Mouse (Mus musculus) liver, embryonic 13.5 days (tissue): ENCODE results near the gene Luc7l. TPM values are rescaled to one million over a fixed set of nuclear protein-coding genes. Genes with fewer than 3 reads are reported as not detected.

Experiments
- ATAC-seq: fragments of 200-750 bp; cut with Nextera tagmentation; 2 replicates; pipeline ENCODE4 v1.8.0; 2017; ENCODE audit warnings: low read depth, mild to moderate bottlenecking, moderate number of reproducible peaks, moderate library complexity
- DNase-seq: peaks from one replicate; pipeline ENCODE4 v3.0.0; 2022
- H3K27ac ChIP-seq: fragments of 300-500 bp; sonication (generic); 2 replicates; pipeline ENCODE4 v1.5.1; 2015; ENCODE audit warnings: moderate library complexity, mild to moderate bottlenecking, inconsistent platforms
- H3K27me3 ChIP-seq: fragments of 300-500 bp; sonication (generic); 2 replicates; pipeline ENCODE4 v1.6.1; 2015; ENCODE audit warnings: mild to moderate bottlenecking, inconsistent platforms
- H3K36me3 ChIP-seq: fragments of 300-500 bp; sonication (generic); 2 replicates; pipeline ENCODE4 v1.6.1; 2015; ENCODE audit warnings: mild to moderate bottlenecking, inconsistent platforms
- H3K4me1 ChIP-seq: fragments of 300-500 bp; sonication (generic); replicated peaks from 2 replicates; pipeline ENCODE4 v1.6.1; 2015; ENCODE audit warnings: inconsistent platforms
- H3K4me2 ChIP-seq: fragments of 300-500 bp; sonication (generic); 2 replicates; pipeline ENCODE4 v1.6.1; 2015; ENCODE audit warnings: inconsistent platforms, mild to moderate bottlenecking, moderate library complexity
- H3K4me3 ChIP-seq: fragments of 300-500 bp; sonication (generic); replicated peaks from 2 replicates; pipeline ENCODE4 v1.5.1; 2015; ENCODE audit warnings: mild to moderate bottlenecking, inconsistent platforms
- H3K9ac ChIP-seq: fragments of 300-500 bp; sonication (generic); 2 replicates; pipeline ENCODE4 v1.6.1; 2015; ENCODE audit warnings: mild to moderate bottlenecking, inconsistent platforms
- H3K9me3 ChIP-seq: fragments of 300-500 bp; sonication (generic); replicated peaks from 2 replicates; pipeline ENCODE4 v1.6.1; 2016; ENCODE audit warnings: inconsistent platforms
- WGBS: fragments of 180-500 bp; shearing (Covaris S2); methylation state at CpG from one replicate; pipeline ENCODE4 v1.1.7; 2015; ENCODE audit not compliant: insufficient replicate concordance; 5-methylcytosine and 5-hydroxymethylcytosine counted together
- polyA plus RNA-seq: library from polyadenylated mRNA; unstranded; fragments of >200 nt; fragmentation: Nextera tagmentation; extraction: Ambion mirVana; gene quantifications from 2 replicates; pipeline ENCODE4 v1.2.1, GENCODE M21; 2015

Gene Luc7l
- polyA plus RNA-seq, 1 experiment from 2014 or later: 40.8 TPM

DNA sequence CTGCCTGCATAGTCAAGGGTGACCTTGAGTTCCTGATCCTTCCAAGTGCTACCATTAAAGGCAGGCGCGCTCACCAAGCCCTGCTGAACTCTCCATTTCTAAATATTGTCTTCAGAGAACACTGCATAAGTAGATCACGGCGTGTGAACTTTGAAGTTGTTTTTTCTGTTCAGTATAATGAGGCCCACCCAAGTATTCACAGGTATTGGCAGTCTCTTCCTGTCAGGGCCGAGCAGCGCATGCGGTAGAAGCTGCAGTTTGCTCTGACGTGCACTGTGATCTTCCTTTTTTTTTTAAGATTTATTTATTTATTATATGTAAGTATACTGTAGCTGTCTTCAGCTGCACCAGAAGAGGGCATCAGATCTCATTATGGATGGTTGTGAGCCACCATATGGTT lies 18.3 kb upstream of the Luc7l start:
- no peak overlapping the region for H3K9ac ChIP-seq
- no peaks in the 10 kb centered on the region for H3K9me3 ChIP-seq
- no peak overlapping the region for H3K4me2 ChIP-seq
- no peak overlapping the region for H3K4me3 ChIP-seq
- peaks cover 4% of the 10 kb centered on the region; the same call in 1 of the 2 replicates for H3K36me3 ChIP-seq
- ATAC-seq (no peak), DNase-seq (no peak)
- 86% methylated on average over 8 of the region's 8 CpGs for WGBS
- H3K4me1 ChIP-seq: peaks cover 34% of the 10 kb centered on the region
- no peak overlapping the region for H3K27ac ChIP-seq
- H3K27me3 ChIP-seq: no peaks in the 10 kb centered on the region

DNA sequence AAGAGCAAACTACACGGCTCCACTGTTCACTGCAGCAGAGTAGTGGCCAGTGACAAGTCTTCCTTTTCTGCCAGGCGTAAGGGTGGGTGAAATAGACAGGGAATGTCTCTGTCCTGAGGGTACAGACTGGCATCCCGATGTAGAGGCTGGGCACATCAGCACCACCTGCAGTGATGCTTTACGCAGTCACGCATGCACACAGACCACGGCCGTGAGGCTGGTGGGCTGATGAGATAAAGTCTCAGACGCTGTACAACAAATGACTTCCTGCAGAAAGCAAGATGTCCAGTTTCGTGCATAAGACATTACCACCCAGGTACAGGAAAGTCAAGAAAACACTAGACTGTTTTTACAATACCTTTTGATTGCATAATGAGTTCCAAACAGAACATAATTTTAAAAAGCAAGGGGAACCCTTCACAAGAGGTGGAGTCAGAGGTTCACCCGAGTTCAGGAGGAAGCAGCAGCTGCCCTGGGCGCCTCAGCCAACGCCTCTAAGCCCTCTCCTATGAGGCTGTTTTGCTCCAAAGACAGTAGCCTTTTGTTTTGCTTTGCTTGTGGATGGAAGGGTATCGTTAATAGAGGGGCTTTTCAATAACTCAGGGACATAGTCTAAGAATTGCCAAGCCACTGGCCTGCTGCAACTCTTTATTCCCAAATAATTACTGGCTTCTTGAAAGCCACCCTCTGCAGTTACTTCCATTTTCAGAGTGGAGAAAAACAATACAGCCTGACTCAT lies 17.4 kb upstream of the Luc7l start:
- 33% methylated on average over 13 of the region's 13 CpGs for WGBS
- peaks cover 42% of the 10 kb centered on the region for H3K4me1 ChIP-seq
- peaks cover 4% of the 10 kb centered on the region; the same call in 1 of the 2 replicates for H3K36me3 ChIP-seq
- DNase-seq (no peak), ATAC-seq (no peak)
- H3K4me3 ChIP-seq: no peak overlapping the region
- H3K27ac ChIP-seq: peak overlapping the region; percentile 19; the same call in 1 of the 2 replicates
- H3K27me3 ChIP-seq: no peaks in the 10 kb centered on the region
- no peak overlapping the region for H3K9ac ChIP-seq
- H3K4me2 ChIP-seq: no peak overlapping the region
- no peaks in the 10 kb centered on the region for H3K9me3 ChIP-seq

DNA sequence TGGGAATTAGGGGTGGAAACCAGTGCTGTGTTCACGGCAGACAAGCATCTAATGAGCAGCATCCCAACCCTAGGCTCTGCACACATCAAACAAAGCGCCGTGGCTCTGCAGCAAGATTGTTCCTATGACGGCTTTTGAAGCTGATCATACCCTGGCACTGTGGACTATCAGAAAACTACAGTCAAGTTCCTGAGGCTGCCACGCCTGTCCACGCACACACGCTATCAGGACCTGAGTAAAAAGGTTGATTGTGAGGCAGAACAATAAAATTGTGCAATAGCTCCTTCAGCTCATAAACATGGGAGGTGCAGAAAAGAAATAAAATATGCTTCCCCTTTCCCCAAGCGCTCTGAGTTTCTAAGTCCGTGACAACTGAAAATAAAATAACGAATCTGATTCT lies 15.0 kb upstream of the Luc7l start:
- H3K9ac ChIP-seq: no peak overlapping the region
- no peak for DNase-seq
- no peak overlapping the region; the same call in 1 of the 2 replicates for H3K4me2 ChIP-seq
- peak; percentile 54 for ATAC-seq
- H3K27me3 ChIP-seq: no peaks in the 10 kb centered on the region
- H3K4me3 ChIP-seq: no peak overlapping the region
- no peaks in the 10 kb centered on the region for H3K9me3 ChIP-seq
- 38% methylated on average over 10 of the region's 10 CpGs for WGBS
- H3K36me3 ChIP-seq: peaks cover 2% of the 10 kb centered on the region; the same call in 1 of the 2 replicates
- H3K27ac ChIP-seq: no peak overlapping the region
- H3K4me1 ChIP-seq: peaks cover 57% of the 10 kb centered on the region

DNA sequence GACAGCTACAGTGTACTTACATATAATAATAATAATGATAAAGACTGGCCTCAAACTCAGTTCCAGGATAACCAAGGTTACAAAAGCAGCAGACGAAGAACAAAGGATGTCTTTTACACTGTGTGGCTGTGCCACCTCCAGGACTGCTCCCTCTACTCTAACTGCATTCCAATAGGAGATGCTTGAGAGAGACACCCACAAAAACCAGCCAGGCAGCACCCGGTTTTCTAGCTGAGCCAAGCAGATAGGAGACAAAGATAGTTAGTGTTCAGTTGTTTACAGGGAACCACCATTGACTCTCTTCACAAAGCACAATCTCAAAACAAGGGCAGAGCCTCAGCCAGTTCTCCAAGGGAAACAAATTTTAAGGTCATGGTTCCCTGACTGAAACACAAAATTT lies 13.1 kb upstream of the Luc7l start:
- H3K4me2 ChIP-seq: 0 out of 2 replicates have a peak overlapping the region, but pooled peaks have one; percentile 15
- no peak overlapping the region for H3K4me3 ChIP-seq
- no peaks in the 10 kb centered on the region for H3K27me3 ChIP-seq
- DNase-seq (no peak), ATAC-seq (no peak)
- H3K27ac ChIP-seq: peak overlapping the region; percentile 70
- peaks cover 76% of the 10 kb centered on the region for H3K4me1 ChIP-seq
- no peak overlapping the region for H3K9ac ChIP-seq
- H3K36me3 ChIP-seq: no peaks in the 10 kb centered on the region
- H3K9me3 ChIP-seq: no peaks in the 10 kb centered on the region
- WGBS: 40% methylated on average over 2 of the region's 2 CpGs

DNA sequence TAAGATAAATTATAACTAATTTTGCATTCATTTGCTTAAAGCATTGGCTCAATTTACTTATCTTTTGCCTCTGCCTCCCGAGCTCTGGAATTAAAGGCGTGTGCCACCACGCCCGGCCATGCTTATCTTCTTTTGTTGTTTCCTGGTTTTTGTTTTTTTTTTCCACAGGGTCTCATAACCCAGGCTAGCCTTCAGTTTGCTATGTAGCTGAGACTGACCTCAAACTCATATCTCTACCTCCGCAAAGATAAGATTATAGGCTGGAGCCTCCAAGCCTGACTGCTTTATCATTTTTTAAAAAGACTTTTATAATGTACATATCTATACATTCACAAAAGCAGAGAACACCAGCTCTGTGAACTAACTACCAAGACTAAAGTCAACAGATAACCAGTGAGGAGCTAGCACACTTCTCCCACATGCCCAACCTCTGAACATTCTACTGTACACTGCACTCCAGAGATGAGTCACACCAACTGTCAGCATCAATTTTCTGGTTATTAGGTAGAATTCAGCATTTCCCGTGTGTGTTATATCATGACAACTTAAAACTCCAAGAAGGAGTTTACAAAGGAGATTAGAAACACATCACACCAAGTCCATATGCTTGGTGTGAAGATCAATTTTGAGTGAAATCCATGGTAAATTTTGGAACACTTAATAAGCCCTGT lies 12.4 kb upstream of the Luc7l start:
- H3K27ac ChIP-seq: peak overlapping the region; percentile 70
- no peaks in the 10 kb centered on the region for H3K9me3 ChIP-seq
- 17% methylated on average over 6 of the region's 6 CpGs for WGBS
- no peaks in the 10 kb centered on the region for H3K27me3 ChIP-seq
- H3K4me1 ChIP-seq: peaks cover 74% of the 10 kb centered on the region
- H3K9ac ChIP-seq: no peak overlapping the region
- no peak overlapping the region for H3K4me3 ChIP-seq
- DNase-seq (no peak), ATAC-seq (peak; percentile 25; the same call in 1 of the 2 replicates)
- H3K36me3 ChIP-seq: no peaks in the 10 kb centered on the region
- H3K4me2 ChIP-seq: 0 out of 2 replicates have a peak overlapping the region, but pooled peaks have one; percentile 15

DNA sequence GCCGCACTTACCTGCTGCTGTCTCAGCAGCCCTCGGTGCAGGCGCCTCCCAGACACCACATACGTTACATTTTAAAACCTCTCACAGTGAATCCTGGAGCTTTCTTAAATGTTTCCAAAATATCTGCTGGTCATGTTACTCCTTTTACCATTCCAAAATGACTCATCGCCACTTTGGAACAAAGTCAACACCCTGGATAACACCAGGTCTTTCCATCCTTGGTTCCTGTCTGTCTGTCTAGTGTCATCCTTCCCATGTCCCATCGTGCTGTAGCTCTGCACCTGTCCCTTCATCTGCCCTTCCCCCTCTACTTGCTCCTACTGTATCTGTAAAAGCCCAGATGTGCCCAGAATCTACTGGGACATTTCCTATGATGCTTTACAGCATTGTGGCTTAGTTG lies 11.7 kb upstream of the Luc7l start:
- ATAC-seq (no peak), DNase-seq (no peak)
- H3K9me3 ChIP-seq: no peaks in the 10 kb centered on the region
- 62% methylated on average over 6 of the region's 6 CpGs for WGBS
- no peaks in the 10 kb centered on the region for H3K36me3 ChIP-seq
- no peaks in the 10 kb centered on the region for H3K27me3 ChIP-seq
- H3K27ac ChIP-seq: peak overlapping the region; percentile 70
- H3K4me3 ChIP-seq: no peak overlapping the region
- H3K4me1 ChIP-seq: peaks cover 67% of the 10 kb centered on the region
- no peak overlapping the region for H3K4me2 ChIP-seq
- no peak overlapping the region for H3K9ac ChIP-seq

DNA sequence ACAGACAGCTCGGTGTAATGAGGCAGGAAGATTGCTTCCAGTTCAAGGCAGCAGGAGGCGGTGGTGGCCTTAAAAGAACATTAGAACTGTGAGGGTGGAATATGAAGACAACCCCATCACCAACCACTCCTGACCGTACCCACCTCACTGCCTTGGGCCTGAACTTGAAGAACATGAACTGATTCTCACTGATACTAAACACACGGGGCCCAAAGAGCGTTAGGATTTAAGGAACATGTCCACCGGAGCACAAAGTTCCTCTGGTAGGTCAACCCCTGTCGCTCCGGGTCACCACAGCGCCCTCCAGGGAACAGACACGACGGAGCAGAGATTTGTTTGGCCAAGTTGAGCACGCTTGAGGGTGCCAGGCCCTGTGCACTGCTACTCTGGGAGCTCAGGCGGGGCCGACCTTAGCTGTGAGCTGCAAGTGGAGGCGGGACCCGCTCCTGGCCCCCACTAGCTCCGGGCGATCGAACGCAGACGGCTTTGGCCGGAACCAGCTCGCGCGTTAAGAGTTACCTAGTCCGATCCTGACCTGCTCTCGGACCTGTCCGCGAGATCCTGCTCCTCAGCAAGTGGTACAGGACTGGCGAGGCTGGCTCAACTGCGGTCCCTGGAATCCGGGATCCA lies 9.1 kb upstream of the Luc7l start:
- H3K9me3 ChIP-seq: no peaks in the 10 kb centered on the region
- peak overlapping the region; percentile 74 for H3K9ac ChIP-seq
- peaks cover 54% of the 10 kb centered on the region for H3K4me1 ChIP-seq
- under 1% methylated on average over 32 of the region's 32 CpGs for WGBS
- peak overlapping the region; percentile 95 for H3K4me2 ChIP-seq
- H3K4me3 ChIP-seq: peak overlapping the region; percentile 74
- ATAC-seq (peak; percentile 72), DNase-seq (peak; percentile 22)
- no peaks in the 10 kb centered on the region for H3K36me3 ChIP-seq
- no peaks in the 10 kb centered on the region for H3K27me3 ChIP-seq
- peak overlapping the region; percentile 77 for H3K27ac ChIP-seq

DNA sequence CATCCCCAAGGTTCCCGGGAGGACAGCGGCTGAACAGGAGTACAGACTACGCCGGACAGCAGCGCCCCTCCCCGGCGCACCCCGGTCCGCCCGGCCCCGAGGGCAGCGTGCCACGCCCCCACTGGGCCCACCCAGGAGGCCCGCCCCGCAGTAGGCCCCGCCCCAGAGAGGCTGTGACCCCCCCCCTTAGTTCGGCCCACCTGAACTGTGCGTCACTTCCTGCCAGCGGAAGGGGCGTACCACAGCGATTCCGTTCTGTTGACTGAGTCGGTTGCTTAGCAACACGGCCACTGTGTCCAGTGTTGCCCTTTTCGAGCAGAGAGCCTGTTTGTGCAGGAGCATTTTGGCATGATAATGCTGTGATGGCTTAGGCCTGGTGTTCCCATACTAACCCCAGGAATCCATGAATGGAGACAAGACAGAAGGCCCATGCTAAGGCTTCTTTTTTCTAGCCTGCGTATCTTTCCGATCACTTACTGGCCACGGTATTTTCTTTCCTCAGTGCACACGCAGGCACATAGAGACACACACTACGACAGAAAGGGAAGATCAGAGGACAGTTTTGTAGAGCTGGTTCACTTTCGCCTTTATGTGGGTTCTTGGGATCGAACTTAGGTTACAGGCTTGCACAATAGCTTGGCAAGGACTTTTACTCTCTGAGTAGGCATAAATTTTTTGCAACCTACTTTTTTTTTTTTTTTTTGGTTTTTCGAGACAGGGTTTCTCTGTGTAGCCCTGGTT lies 8.4 kb upstream of the Luc7l start, which contains the start of gene Fam234a:
Fam234a (minus strand) TSS at position 142 of the 741 bp plus-strand sequence.
- Histone ChIP-seq H3K9me3 (no peaks in the 10 kb centered on the region), H3K4me3 (peak within 1 kb of the TSS; percentile 74), H3K4me2 (peak within 1 kb of the TSS; percentile 95), H3K4me1 (peaks cover 51% of the 10 kb centered on the region), H3K27me3 (no peaks in the 10 kb centered on the region), H3K9ac (peak within 1 kb of the TSS; percentile 74), H3K27ac (peak within 1 kb of the TSS; percentile 77), H3K36me3 (no peaks in the 10 kb centered on the region)
- 6% methylated on average over 33 of the region's 33 CpGs for whole genome bisulfite sequencing
- peak; percentile 94 for ATAC-seq
- peak; percentile 80 for DNase-seq

DNA sequence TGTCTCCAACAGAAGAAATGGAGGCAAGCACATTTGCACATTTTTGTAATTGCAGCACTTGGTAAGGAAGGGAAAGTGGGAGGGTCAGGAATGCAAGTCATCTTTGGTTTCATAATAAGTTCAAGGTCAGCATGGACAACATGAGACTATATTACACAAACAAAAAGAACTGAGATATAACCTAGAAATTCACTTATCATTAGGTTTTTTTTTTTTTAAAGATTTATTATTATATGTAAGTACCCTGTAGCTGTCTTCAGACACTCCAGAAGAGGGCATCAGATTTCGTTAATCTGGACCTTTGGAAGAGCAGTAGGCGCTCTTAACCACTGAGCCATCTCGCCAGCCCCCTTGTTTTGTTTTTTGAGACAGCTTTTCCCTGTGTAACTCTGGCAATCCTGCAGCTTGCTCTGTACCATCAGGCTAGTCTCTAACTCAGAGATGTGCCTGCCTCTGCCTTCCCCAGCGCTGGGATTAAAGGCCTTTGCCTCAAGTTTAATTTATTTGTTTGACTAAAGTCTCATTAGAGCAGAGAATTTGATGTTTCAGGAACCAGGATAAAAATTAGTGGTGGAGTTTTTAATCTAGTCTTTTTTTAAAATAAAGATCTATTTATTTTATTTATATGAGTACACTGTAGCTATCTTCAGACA lies 684 bp upstream of the Luc7l start:
- Histone ChIP-seq H3K27ac (peak overlapping the region; percentile 96), H3K27me3 (no peaks in the 10 kb centered on the region), H3K4me2 (peak overlapping the region; percentile 83), H3K9me3 (no peaks in the 10 kb centered on the region), H3K9ac (peak overlapping the region; percentile 95), H3K4me3 (peak overlapping the region; percentile 91), H3K4me1 (peaks cover 23% of the 10 kb centered on the region), H3K36me3 (peaks cover 14% of the 10 kb centered on the region)
- DNase-seq (no peak), ATAC-seq (no peak)
- WGBS: 56% methylated on average over 4 of the region's 4 CpGs

DNA sequence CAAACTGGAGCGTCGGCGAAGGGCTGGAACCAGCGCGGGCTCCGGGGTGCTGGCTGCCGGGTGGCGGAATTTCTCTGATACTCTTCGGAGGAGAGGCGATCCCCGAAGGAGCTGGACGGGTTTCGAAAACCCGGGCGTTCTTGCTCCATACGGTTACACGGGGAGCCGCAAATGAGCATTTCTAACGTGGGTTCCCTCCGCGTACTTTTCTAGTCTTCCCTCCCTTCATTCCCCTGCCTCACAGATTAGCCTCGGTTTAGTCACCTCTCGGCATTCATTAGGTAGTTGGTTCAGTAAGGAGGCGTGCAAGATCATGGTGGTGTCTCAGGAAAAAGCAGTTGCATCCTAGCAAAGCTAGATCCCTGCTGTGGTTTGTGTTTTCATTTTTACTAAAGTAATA lies 703 bp downstream of the Luc7l start:
- H3K4me1 ChIP-seq: peaks cover 23% of the 10 kb centered on the region
- DNase-seq (no peak), ATAC-seq (no peak; the same call in 1 of the 2 replicates)
- peak overlapping the region; percentile 95 for H3K9ac ChIP-seq
- H3K27me3 ChIP-seq: no peaks in the 10 kb centered on the region
- peak overlapping the region; percentile 91 for H3K4me3 ChIP-seq
- peaks cover 28% of the 10 kb centered on the region for H3K36me3 ChIP-seq
- peak overlapping the region; percentile 83 for H3K4me2 ChIP-seq
- under 1% methylated on average over 24 of the region's 24 CpGs for WGBS
- H3K27ac ChIP-seq: peak overlapping the region; percentile 96
- H3K9me3 ChIP-seq: no peaks in the 10 kb centered on the region
